Mouse (Mus musculus) thymus, adult 2 months (tissue): ENCODE data around the gene Tfap2a.

Source experiments
- CTCF ChIP-seq: fragments of 200-500 bp; IDR thresholded peaks from 2 replicates; pipeline ENCODE4 v1.5.1; 2012; ENCODE audit warnings: mild to moderate bottlenecking, control low read depth, low read length, moderate library complexity, borderline replicate concordance; ENCODE audit not compliant: control insufficient read depth, poor library complexity, insufficient read depth; ENCODE audit errors: extremely low read depth
- POLR2A ChIP-seq: fragments of 200-500 bp; IDR thresholded peaks from 2 replicates; pipeline ENCODE4 v1.6.1; 2012; ENCODE audit warnings: mild to moderate bottlenecking, low read length, control low read depth, moderate library complexity; ENCODE audit not compliant: control insufficient read depth, poor library complexity, insufficient read depth; ENCODE audit errors: extremely low read depth

GRCm38 (mm10) chr13:40738196-40738880 is at the start of gene Tfap2a:
- TF ChIP-seq CTCF (no peak), POLR2A (no peak)
